Mouse (Mus musculus): ENCODE measurements around the gene Cd52. TPM values are rescaled to one million over a fixed set of nuclear protein-coding genes. Genes with fewer than 3 reads are reported as not detected.
A peak's percentile ranks its signal among the peaks of the same experiment; 100 is the strongest.

Gene Cd52
- polyA plus RNA-seq, 1 experiment from 2014 or later, result 39.7 TPM

- no peaks in the 10 kb centered on the region for H3K36me3 ChIP-seq
- peaks cover 8% of the 10 kb centered on the region for H3K4me1 ChIP-seq
- 54% methylated on average over 18 of the region's 18 CpGs for WGBS
- H3K27me3 ChIP-seq (replicated peaks), result peaks cover 5% of the 10 kb centered on the region; the same call in 1 of the 2 replicates
- no peak for ATAC-seq (ENCODE audit: insufficient read depth, low FRiP score, low read depth)
- H3K27ac ChIP-seq, result peak overlapping the region; percentile 61
- no peak overlapping the region for H3K4me2 ChIP-seq
- H3K4me3 ChIP-seq (replicated peaks), result no peak overlapping the region
- no peaks in the 10 kb centered on the region for H3K9me3 ChIP-seq
- H3K9ac ChIP-seq, result no peak overlapping the region
Measured at GRCm38 (mm10) chr4:134061166-134061830, 33.6 kb downstream of the Cd52 start.

- Histone ChIP-seq H3K4me2 (0 out of 2 replicates have a peak within 1 kb of the TSS, but pooled peaks have one; percentile 3), H3K4me1 (peaks cover 4% of the 10 kb centered on the region; the same call in 1 of the 2 replicates), H3K36me3 (no peaks in the 10 kb centered on the region), H3K27me3 (replicated peaks) (peaks cover 5% of the 10 kb centered on the region; the same call in 1 of the 2 replicates), H3K4me3 (replicated peaks) (no peak within 1 kb of the TSS), H3K9ac (no peak within 1 kb of the TSS), H3K9me3 (no peaks in the 10 kb centered on the region), H3K27ac (peak within 1 kb of the TSS; percentile 61)
- WGBS, result 47% methylated on average over 28 of the region's 28 CpGs
- no peak for ATAC-seq (ENCODE audit: insufficient read depth, low FRiP score, low read depth)
Measured at GRCm38 (mm10) chr4:134060135-134060865, 34.6 kb downstream of the Cd52 start, which contains the start of gene Crybg2. Gene Crybg2, plus strand, starts transcription at chr4:134060815.

GRCm38 (mm10) chr4:134058908-134059307 is 36.0 kb downstream of the Cd52 start:
- ATAC-seq (ENCODE audit: insufficient read depth, low FRiP score, low read depth), result no peak
- Histone ChIP-seq H3K9me3 (no peaks in the 10 kb centered on the region), H3K27ac (no peak overlapping the region), H3K4me3 (replicated peaks) (no peak overlapping the region), H3K4me1 (peaks cover 4% of the 10 kb centered on the region; the same call in 1 of the 2 replicates), H3K4me2 (no peak overlapping the region), H3K36me3 (no peaks in the 10 kb centered on the region), H3K27me3 (replicated peaks) (peaks cover 5% of the 10 kb centered on the region; the same call in 1 of the 2 replicates), H3K9ac (no peak overlapping the region)
- 80% methylated on average over 6 of the region's 6 CpGs for WGBS

GRCm38 (mm10) chr4:134058166-134058715 is 36.6 kb downstream of the Cd52 start:
- H3K9me3 ChIP-seq, result no peaks in the 10 kb centered on the region
- peaks cover 5% of the 10 kb centered on the region; the same call in 1 of the 2 replicates for H3K27me3 ChIP-seq (replicated peaks)
- 26% methylated on average over 14 of the region's 14 CpGs for WGBS
- 0 out of 2 replicates have a peak overlapping the region, but pooled peaks have one; percentile 5 for H3K4me3 ChIP-seq (replicated peaks)
- no peak for ATAC-seq (ENCODE audit: insufficient read depth, low FRiP score, low read depth)
- peak overlapping the region; percentile 35 for H3K4me2 ChIP-seq
- no peaks in the 10 kb centered on the region for H3K36me3 ChIP-seq
- no peak overlapping the region for H3K27ac ChIP-seq
- no peak overlapping the region for H3K9ac ChIP-seq
- H3K4me1 ChIP-seq, result peaks cover 4% of the 10 kb centered on the region; the same call in 1 of the 2 replicates

- H3K9me3 ChIP-seq, result no peaks in the 10 kb centered on the region
- no peaks in the 10 kb centered on the region for H3K27me3 ChIP-seq (replicated peaks)
- H3K4me2 ChIP-seq, result no peak within 1 kb of the TSS
- no peak within 1 kb of the TSS for H3K4me3 ChIP-seq (replicated peaks)
- H3K4me1 ChIP-seq, result 0 out of 2 replicates have a peak, but pooled peaks cover 5% of the 10 kb centered on the region
- 81% methylated on average over 3 of the region's 3 CpGs for WGBS
- ATAC-seq (ENCODE audit: insufficient read depth, low FRiP score, low read depth), result no peak
- H3K9ac ChIP-seq, result no peak within 1 kb of the TSS
- no peaks in the 10 kb centered on the region for H3K36me3 ChIP-seq
- no peak within 1 kb of the TSS for H3K27ac ChIP-seq
Measured at GRCm38 (mm10) chr4:134053538-134053937, 41.3 kb downstream of the Cd52 start, which contains the start of gene Zfp683. Gene Zfp683, plus strand, starts transcription at chr4:134053838.

GRCm38 (mm10) chr4:134052560-134052959 is 42.3 kb downstream of the Cd52 start:
- no peaks in the 10 kb centered on the region for H3K27me3 ChIP-seq (replicated peaks)
- H3K36me3 ChIP-seq, result no peaks in the 10 kb centered on the region
- ATAC-seq (ENCODE audit: insufficient read depth, low FRiP score, low read depth), result no peak
- H3K9ac ChIP-seq, result no peak overlapping the region
- WGBS, result 11% methylated on average over 8 of the region's 8 CpGs
- H3K4me3 ChIP-seq (replicated peaks), result no peak overlapping the region
- no peaks in the 10 kb centered on the region for H3K9me3 ChIP-seq
- H3K27ac ChIP-seq, result no peak overlapping the region
- no peak overlapping the region for H3K4me2 ChIP-seq
- 0 out of 2 replicates have a peak, but pooled peaks cover 5% of the 10 kb centered on the region for H3K4me1 ChIP-seq

- 74% methylated on average over 5 of the region's 5 CpGs for WGBS
- ATAC-seq (ENCODE audit: insufficient read depth, low FRiP score, low read depth), result no peak
- Histone ChIP-seq H3K4me3 (replicated peaks) (no peak overlapping the region), H3K27ac (no peak overlapping the region), H3K9ac (no peak overlapping the region), H3K4me1 (0 out of 2 replicates have a peak, but pooled peaks cover 5% of the 10 kb centered on the region), H3K4me2 (no peak overlapping the region), H3K36me3 (no peaks in the 10 kb centered on the region), H3K9me3 (no peaks in the 10 kb centered on the region), H3K27me3 (replicated peaks) (no peaks in the 10 kb centered on the region)
Measured at GRCm38 (mm10) chr4:134051912-134052311, 43.0 kb downstream of the Cd52 start.

- WGBS, result 59% methylated on average over 5 of the region's 5 CpGs
- Histone ChIP-seq H3K4me3 (replicated peaks) (no peak overlapping the region), H3K4me1 (0 out of 2 replicates have a peak, but pooled peaks cover 3% of the 10 kb centered on the region), H3K36me3 (no peaks in the 10 kb centered on the region), H3K4me2 (no peak overlapping the region), H3K27me3 (replicated peaks) (no peaks in the 10 kb centered on the region), H3K9me3 (no peaks in the 10 kb centered on the region), H3K9ac (no peak overlapping the region), H3K27ac (no peak overlapping the region)
- ATAC-seq (ENCODE audit: insufficient read depth, low FRiP score, low read depth), result no peak
Measured at GRCm38 (mm10) chr4:134047648-134048047, 47.2 kb downstream of the Cd52 start.

- no peaks in the 10 kb centered on the region for H3K4me1 ChIP-seq
- H3K4me3 ChIP-seq (replicated peaks), result no peak overlapping the region
- no peak overlapping the region for H3K4me2 ChIP-seq
- WGBS, result 68% methylated on average over 2 of the region's 2 CpGs
- H3K9ac ChIP-seq, result no peak overlapping the region
- H3K27ac ChIP-seq, result no peak overlapping the region
- no peaks in the 10 kb centered on the region for H3K27me3 ChIP-seq (replicated peaks)
- ATAC-seq (ENCODE audit: insufficient read depth, low FRiP score, low read depth), result no peak
- H3K9me3 ChIP-seq, result no peaks in the 10 kb centered on the region
- no peaks in the 10 kb centered on the region for H3K36me3 ChIP-seq
Measured at GRCm38 (mm10) chr4:134043041-134043440, 51.8 kb downstream of the Cd52 start.

- Histone ChIP-seq H3K4me2 (no peak overlapping the region), H3K9me3 (no peaks in the 10 kb centered on the region), H3K4me1 (no peaks in the 10 kb centered on the region), H3K27ac (no peak overlapping the region), H3K9ac (no peak overlapping the region), H3K4me3 (replicated peaks) (no peak overlapping the region), H3K36me3 (no peaks in the 10 kb centered on the region), H3K27me3 (replicated peaks) (no peaks in the 10 kb centered on the region)
- WGBS, result 40% methylated on average over 9 of the region's 9 CpGs
- peak; percentile 31; the same call in 1 of the 2 replicates for ATAC-seq (ENCODE audit: insufficient read depth, low FRiP score, low read depth)
Measured at GRCm38 (mm10) chr4:134041317-134042123, 53.4 kb downstream of the Cd52 start.

GRCm38 (mm10) chr4:134035953-134036352 is 58.9 kb downstream of the Cd52 start:
- H3K9ac ChIP-seq, result no peak overlapping the region
- H3K4me1 ChIP-seq, result no peaks in the 10 kb centered on the region
- H3K4me3 ChIP-seq (replicated peaks), result no peak overlapping the region
- no peak overlapping the region for H3K4me2 ChIP-seq
- WGBS, result 3% methylated on average over 16 of the region's 16 CpGs
- H3K27ac ChIP-seq, result no peak overlapping the region
- ATAC-seq (ENCODE audit: insufficient read depth, low FRiP score, low read depth), result peak; percentile 14; the same call in 1 of the 2 replicates
- H3K27me3 ChIP-seq (replicated peaks), result no peaks in the 10 kb centered on the region
- no peaks in the 10 kb centered on the region for H3K36me3 ChIP-seq
- no peaks in the 10 kb centered on the region for H3K9me3 ChIP-seq
